Comparison of ENCODE assay signal across 25 mouse cellular contexts in the genomic region with DNA sequence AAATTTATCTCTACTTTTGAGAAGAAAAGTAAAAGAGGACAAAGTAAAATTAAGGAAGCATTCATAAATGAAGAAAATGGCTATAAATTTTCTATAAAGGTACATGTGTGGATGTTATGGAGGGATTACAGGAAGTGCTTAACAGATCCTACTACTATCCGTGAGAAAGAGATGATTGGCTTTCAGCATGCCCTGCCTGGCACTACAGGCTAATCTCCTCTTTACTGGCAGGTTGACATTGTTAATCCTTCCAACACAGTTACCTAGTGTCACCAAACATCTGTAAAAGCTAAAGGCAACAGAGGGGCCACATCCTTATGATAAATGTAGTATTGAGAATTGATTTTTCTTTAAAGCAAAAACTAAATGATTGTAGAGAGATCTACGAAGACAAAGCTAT.
"Had no signal": no experiment of that assay in that cellular context is flagged by ENCODE, and none has a peak within 500 bp of the region (broad histone marks: within the 10 kb centered on the region; RNA-seq: fewer than 3 reads in every experiment).

No protein-coding gene starts in this region.

- ATAC-seq: hindbrain, postnatal 0 days; intestine, embryonic 16.5 days had no signal

- H3K4me3 ChIP-seq: heart, adult 2 months; heart, embryonic 13.5 days; heart, embryonic 15.5 days; hindbrain, embryonic 13.5 days; hindbrain, embryonic 15.5 days; kidney, embryonic 15.5 days; limb, embryonic 13.5 days; limb, embryonic 15.5 days had no signal

- H3K4me1 ChIP-seq: heart, embryonic 13.5 days; heart, embryonic 15.5 days; hindbrain, embryonic 13.5 days; hindbrain, embryonic 15.5 days; kidney, embryonic 15.5 days; limb, embryonic 13.5 days; limb, embryonic 15.5 days had no signal

- H3K27me3 ChIP-seq: heart, embryonic 13.5 days; heart, embryonic 15.5 days; hindbrain, embryonic 13.5 days; hindbrain, embryonic 15.5 days; kidney, embryonic 15.5 days; limb, embryonic 13.5 days; limb, embryonic 15.5 days had no signal

- H3K9ac ChIP-seq: heart, embryonic 13.5 days; heart, embryonic 15.5 days; hindbrain, embryonic 13.5 days; hindbrain, embryonic 15.5 days; kidney, embryonic 15.5 days; limb, embryonic 13.5 days; limb, embryonic 15.5 days had no signal

- DNase-seq: gastrocnemius, postnatal 14 days; gastrocnemius, postnatal 36 days; heart, adult 11 months; heart, adult 2 months; heart, postnatal 14 days; heart, postnatal 36 days; kidney, adult 11 months; kidney, adult 2 months; kidney, adult 9 months; kidney, postnatal 14 days; kidney, postnatal 36 days; layer of hippocampus, adult 9-11 months; layer of hippocampus, postnatal 36 days; left cerebral cortex, postnatal 4 days had no signal

- H3K27ac ChIP-seq: heart, adult 2 months; heart, embryonic 13.5 days; heart, embryonic 15.5 days; hindbrain, embryonic 13.5 days; hindbrain, embryonic 15.5 days; hindbrain, postnatal 0 days; kidney, embryonic 15.5 days; kidney, postnatal 0 days; limb, embryonic 13.5 days; limb, embryonic 15.5 days had no signal

- H3K4me2 ChIP-seq: heart, embryonic 11.5 days; heart, embryonic 13.5 days; heart, embryonic 15.5 days; hindbrain, embryonic 13.5 days; hindbrain, embryonic 15.5 days; kidney, embryonic 15.5 days; limb, embryonic 13.5 days; limb, embryonic 15.5 days had no signal

- H3K9me3 ChIP-seq: heart, embryonic 13.5 days; heart, embryonic 15.5 days; hindbrain, embryonic 13.5 days; hindbrain, embryonic 15.5 days; kidney, embryonic 15.5 days; limb, embryonic 13.5 days; limb, embryonic 15.5 days had no signal
